Mouse (Mus musculus): ENCODE measurements around the gene Gm20388. TPM values are rescaled to one million over a fixed set of nuclear protein-coding genes. Genes with fewer than 3 reads are reported as not detected.

Gm20388 gene
- total RNA-seq, 1 experiment from 2014 or later, result 18.4 TPM

GRCm38 (mm10) chr8:121023736-121024135 is 1113.1 kb downstream of the Gm20388 start:
- ATAC-seq (replicated peaks in 1 of 2; ENCODE audit: insufficient read depth in 1 of 2, low FRiP score in 2 of 2, low TSS enrichment in 1 of 2, low read depth in 1 of 2, poor library complexity in 2 of 2, severe bottlenecking in 2 of 2), result peak; percentile 54 to 55; a peak in 3 of 4 replicates

GRCm38 (mm10) chr8:121025486-121025885 is 1114.8 kb downstream of the Gm20388 start:
- ATAC-seq (replicated peaks in 1 of 2; ENCODE audit: insufficient read depth in 1 of 2, low FRiP score in 2 of 2, low TSS enrichment in 1 of 2, low read depth in 1 of 2, poor library complexity in 2 of 2, severe bottlenecking in 2 of 2), result no peak

- no peak for ATAC-seq (replicated peaks in 1 of 2; ENCODE audit: insufficient read depth in 1 of 2, low FRiP score in 2 of 2, low TSS enrichment in 1 of 2, low read depth in 1 of 2, poor library complexity in 2 of 2, severe bottlenecking in 2 of 2)
Measured at GRCm38 (mm10) chr8:121027787-121028186, 1117.1 kb downstream of the Gm20388 start.

- ATAC-seq (replicated peaks in 1 of 2; ENCODE audit: insufficient read depth in 1 of 2, low FRiP score in 2 of 2, low TSS enrichment in 1 of 2, low read depth in 1 of 2, poor library complexity in 2 of 2, severe bottlenecking in 2 of 2), result no peak
Measured at GRCm38 (mm10) chr8:121029076-121029475, 1118.4 kb downstream of the Gm20388 start.

GRCm38 (mm10) chr8:121030496-121031040 is 1119.9 kb downstream of the Gm20388 start:
- peak; percentile 44 to 46; a peak in 1 of 4 replicates for ATAC-seq (replicated peaks in 1 of 2; ENCODE audit: insufficient read depth in 1 of 2, low FRiP score in 2 of 2, low TSS enrichment in 1 of 2, low read depth in 1 of 2, poor library complexity in 2 of 2, severe bottlenecking in 2 of 2)

- ATAC-seq (replicated peaks in 1 of 2; ENCODE audit: insufficient read depth in 1 of 2, low FRiP score in 2 of 2, low TSS enrichment in 1 of 2, low read depth in 1 of 2, poor library complexity in 2 of 2, severe bottlenecking in 2 of 2), result no peak
Measured at GRCm38 (mm10) chr8:121033299-121034013, 1122.8 kb downstream of the Gm20388 start.

GRCm38 (mm10) chr8:121035611-121036010 is 1125.0 kb downstream of the Gm20388 start:
- ATAC-seq (replicated peaks in 1 of 2; ENCODE audit: insufficient read depth in 1 of 2, low FRiP score in 2 of 2, low TSS enrichment in 1 of 2, low read depth in 1 of 2, poor library complexity in 2 of 2, severe bottlenecking in 2 of 2), result no peak

- no peak for ATAC-seq (replicated peaks in 1 of 2; ENCODE audit: insufficient read depth in 1 of 2, low FRiP score in 2 of 2, low TSS enrichment in 1 of 2, low read depth in 1 of 2, poor library complexity in 2 of 2, severe bottlenecking in 2 of 2)
Measured at GRCm38 (mm10) chr8:121043719-121044440, 1133.2 kb downstream of the Gm20388 start.

GRCm38 (mm10) chr8:121047441-121047840 is 1136.8 kb downstream of the Gm20388 start:
- ATAC-seq (replicated peaks in 1 of 2; ENCODE audit: insufficient read depth in 1 of 2, low FRiP score in 2 of 2, low TSS enrichment in 1 of 2, low read depth in 1 of 2, poor library complexity in 2 of 2, severe bottlenecking in 2 of 2), result 0 out of 4 replicates have a peak, but pooled peaks of 1 of the 2 experiments have one; percentile 21

GRCm38 (mm10) chr8:121058081-121058480 is 1147.4 kb downstream of the Gm20388 start:
- no peak for ATAC-seq (replicated peaks in 1 of 2; ENCODE audit: insufficient read depth in 1 of 2, low FRiP score in 2 of 2, low TSS enrichment in 1 of 2, low read depth in 1 of 2, poor library complexity in 2 of 2, severe bottlenecking in 2 of 2)

- no peak for ATAC-seq (replicated peaks in 1 of 2; ENCODE audit: insufficient read depth in 1 of 2, low FRiP score in 2 of 2, low TSS enrichment in 1 of 2, low read depth in 1 of 2, poor library complexity in 2 of 2, severe bottlenecking in 2 of 2)
Measured at GRCm38 (mm10) chr8:121059098-121059497, 1148.5 kb downstream of the Gm20388 start.

- ATAC-seq (replicated peaks in 1 of 2; ENCODE audit: insufficient read depth in 1 of 2, low FRiP score in 2 of 2, low TSS enrichment in 1 of 2, low read depth in 1 of 2, poor library complexity in 2 of 2, severe bottlenecking in 2 of 2), result no peak
Measured at GRCm38 (mm10) chr8:121062521-121062920, 1151.9 kb downstream of the Gm20388 start.

- no peak for ATAC-seq (replicated peaks in 1 of 2; ENCODE audit: insufficient read depth in 1 of 2, low FRiP score in 2 of 2, low TSS enrichment in 1 of 2, low read depth in 1 of 2, poor library complexity in 2 of 2, severe bottlenecking in 2 of 2)
Measured at GRCm38 (mm10) chr8:121063649-121064048, 1153.0 kb downstream of the Gm20388 start.

GRCm38 (mm10) chr8:121071454-121071853 is 1160.8 kb downstream of the Gm20388 start:
- peak in 1 of 2 experiments; percentile 32; a peak in 1 of 4 replicates for ATAC-seq (replicated peaks in 1 of 2; ENCODE audit: insufficient read depth in 1 of 2, low FRiP score in 2 of 2, low TSS enrichment in 1 of 2, low read depth in 1 of 2, poor library complexity in 2 of 2, severe bottlenecking in 2 of 2)

- no peak for ATAC-seq (replicated peaks in 1 of 2; ENCODE audit: insufficient read depth in 1 of 2, low FRiP score in 2 of 2, low TSS enrichment in 1 of 2, low read depth in 1 of 2, poor library complexity in 2 of 2, severe bottlenecking in 2 of 2)
Measured at GRCm38 (mm10) chr8:121072406-121073130, 1161.9 kb downstream of the Gm20388 start.

- ATAC-seq (replicated peaks in 1 of 2; ENCODE audit: insufficient read depth in 1 of 2, low FRiP score in 2 of 2, low TSS enrichment in 1 of 2, low read depth in 1 of 2, poor library complexity in 2 of 2, severe bottlenecking in 2 of 2), result no peak
Measured at GRCm38 (mm10) chr8:121073174-121074107, 1162.8 kb downstream of the Gm20388 start.
